Mouse (Mus musculus): ENCODE measurements around the gene Pex19. TPM values are rescaled to one million over a fixed set of nuclear protein-coding genes. Genes with fewer than 3 reads are reported as not detected.

Pex19 gene
- polyA plus RNA-seq (2017; shearing (Covaris generic)): 10 to 100 TPM; 61.2 to 81.8 (median 78.3) TPM

GRCm38 (mm10) chr1:172126376-172127347 lies at the start of gene Pex19:
Gene Pex19 (plus strand): TSS chr1:172126755.
- peak; percentile 93 for ATAC-seq

DNA sequence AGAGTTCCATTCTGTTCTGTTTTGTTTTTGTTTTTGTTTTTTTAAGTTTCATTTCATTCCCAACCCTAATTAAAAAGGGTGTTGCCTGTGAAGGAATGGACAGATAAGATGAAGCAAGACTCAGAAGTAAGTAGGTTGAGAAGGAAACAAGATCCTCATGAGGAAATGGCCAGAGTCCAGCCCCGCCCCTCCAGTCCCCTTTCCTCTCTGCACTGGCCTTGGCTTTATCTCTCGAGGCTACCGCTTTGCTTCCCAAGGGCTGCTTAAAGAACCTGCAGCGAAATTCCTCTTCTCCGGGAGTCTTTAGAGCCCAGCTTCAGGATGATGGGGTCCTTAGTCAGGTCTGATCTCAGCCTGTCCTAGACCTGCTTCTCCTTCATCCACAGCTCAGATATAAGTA lies 48.6 kb upstream of the Pex19 start:
- no peak for ATAC-seq

- ATAC-seq: peak; percentile 98
Observed at GRCm38 (mm10) chr1:172082101-172082898, 44.3 kb upstream of the Pex19 start, which contains the start of the genes Copa and Ncstn. Gene Copa (plus strand): TSS chr1:172082529. Gene Ncstn (minus strand): TSS chr1:172082795.

DNA sequence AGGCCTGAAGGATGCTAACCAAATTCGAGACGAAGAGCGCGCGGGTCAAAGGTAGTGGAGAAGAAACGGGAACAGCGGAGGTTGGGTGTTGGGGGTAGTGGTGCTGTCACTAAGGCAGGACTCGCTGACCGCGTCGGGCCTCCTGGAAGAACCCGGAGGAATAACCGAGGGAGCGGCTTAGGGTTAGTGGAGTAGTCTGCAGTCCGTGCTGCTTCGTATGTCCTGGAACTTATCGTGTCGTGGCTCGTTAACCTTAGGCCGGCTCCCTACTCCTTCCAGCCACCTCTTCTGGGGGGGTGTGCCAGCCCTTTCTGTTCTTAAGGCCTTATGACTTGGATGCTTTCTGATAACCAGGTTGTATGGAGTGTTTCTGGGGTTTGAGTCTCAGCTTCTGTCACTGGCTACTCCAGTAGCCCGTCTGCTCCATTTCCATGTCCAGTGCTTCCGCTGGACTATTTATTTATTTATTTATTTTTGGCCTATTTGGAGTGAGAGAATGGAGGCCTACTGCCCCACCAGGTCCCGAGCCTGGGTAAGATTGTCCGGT lies 43.6 kb upstream of the Pex19 start:
- peak; percentile 49 for ATAC-seq

GRCm38 (mm10) chr1:172093522-172093921 lies 33.0 kb upstream of the Pex19 start:
- no peak for ATAC-seq

DNA sequence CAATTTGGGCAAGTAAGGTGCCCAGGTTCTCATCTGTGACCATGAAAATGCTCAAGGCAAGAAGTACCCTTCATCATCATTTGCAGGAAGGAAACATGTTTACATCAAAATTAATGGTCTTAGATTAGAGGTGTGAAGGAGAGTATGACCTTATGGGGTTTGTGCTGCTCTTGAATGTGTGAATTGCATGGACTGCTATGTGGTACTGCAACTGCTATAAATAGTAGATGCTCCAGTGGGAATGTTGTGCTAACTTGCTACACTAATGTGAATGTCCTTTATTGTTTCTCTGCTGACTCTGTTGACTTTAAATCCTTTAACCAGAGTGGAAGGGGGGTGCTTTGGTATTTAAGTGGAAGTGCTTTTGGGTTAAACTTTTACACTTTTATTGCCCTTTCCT lies 32.3 kb upstream of the Pex19 start:
- no peak for ATAC-seq

GRCm38 (mm10) chr1:172095202-172095601 lies 31.4 kb upstream of the Pex19 start:
- ATAC-seq: no peak

DNA sequence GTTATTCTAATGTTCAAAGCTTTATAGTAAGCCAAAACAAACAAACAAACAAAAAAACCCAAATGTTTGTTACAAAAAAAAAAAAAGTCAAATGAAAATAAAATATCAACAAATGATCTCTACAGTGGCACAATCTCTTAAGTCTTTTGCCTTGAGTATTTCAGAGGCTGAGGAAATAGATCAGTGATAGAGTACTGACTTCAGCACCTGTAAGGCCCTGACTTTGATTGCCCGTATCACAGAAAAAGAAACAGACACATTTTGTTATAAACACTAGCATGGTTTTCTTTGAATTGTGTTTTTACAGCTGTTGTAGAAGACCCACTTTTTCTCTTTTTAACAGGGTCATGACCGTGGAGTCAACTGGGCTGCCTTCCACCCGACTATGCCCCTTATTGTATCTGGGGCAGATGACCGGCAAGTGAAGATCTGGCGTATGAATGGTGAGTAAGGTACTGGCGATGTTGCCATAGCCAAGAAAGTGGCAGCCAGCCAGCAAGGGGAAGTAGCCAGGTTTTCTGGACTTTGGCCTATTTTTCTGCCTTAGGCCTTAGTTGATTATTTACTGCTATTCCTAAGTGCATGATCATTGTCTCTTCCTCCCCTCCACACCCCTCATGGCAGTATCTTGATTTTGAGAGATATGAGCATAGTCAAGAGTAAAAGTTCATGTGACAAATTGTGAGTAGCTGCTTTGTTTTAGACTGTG lies 27.1 kb upstream of the Pex19 start:
- ATAC-seq: no peak

GRCm38 (mm10) chr1:172103619-172104018 lies 22.9 kb upstream of the Pex19 start:
- ATAC-seq: no peak

- ATAC-seq: no peak
Observed at GRCm38 (mm10) chr1:172105101-172105500, 21.5 kb upstream of the Pex19 start.

- ATAC-seq: no peak
Observed at GRCm38 (mm10) chr1:172107777-172108477, 18.6 kb upstream of the Pex19 start.

GRCm38 (mm10) chr1:172116948-172117347 lies 9.6 kb upstream of the Pex19 start:
- no peak for ATAC-seq

GRCm38 (mm10) chr1:172119100-172119499 lies 7.5 kb upstream of the Pex19 start:
- ATAC-seq: no peak

DNA sequence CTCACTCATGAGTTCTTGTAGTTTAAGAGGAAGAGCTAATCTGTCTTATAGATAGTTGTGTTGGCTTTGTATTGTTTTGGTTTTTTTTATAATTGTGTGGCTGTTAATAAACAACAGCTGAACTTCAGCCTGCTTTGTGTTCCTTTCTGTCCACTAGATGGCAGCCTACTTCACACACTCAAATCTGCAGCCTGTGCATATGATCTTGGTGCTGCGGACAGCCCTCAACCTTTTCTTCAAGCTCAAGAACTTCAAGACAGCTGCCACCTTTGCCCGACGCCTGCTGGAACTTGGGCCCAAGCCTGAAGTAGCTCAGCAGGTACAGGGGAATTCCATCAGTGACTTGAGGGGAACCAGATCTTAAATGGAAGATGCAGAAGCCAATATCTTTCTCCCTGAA lies 6.8 kb upstream of the Pex19 start:
- ATAC-seq: peak; percentile 80

GRCm38 (mm10) chr1:172122671-172123070 lies 3.9 kb upstream of the Pex19 start:
- no peak for ATAC-seq

DNA sequence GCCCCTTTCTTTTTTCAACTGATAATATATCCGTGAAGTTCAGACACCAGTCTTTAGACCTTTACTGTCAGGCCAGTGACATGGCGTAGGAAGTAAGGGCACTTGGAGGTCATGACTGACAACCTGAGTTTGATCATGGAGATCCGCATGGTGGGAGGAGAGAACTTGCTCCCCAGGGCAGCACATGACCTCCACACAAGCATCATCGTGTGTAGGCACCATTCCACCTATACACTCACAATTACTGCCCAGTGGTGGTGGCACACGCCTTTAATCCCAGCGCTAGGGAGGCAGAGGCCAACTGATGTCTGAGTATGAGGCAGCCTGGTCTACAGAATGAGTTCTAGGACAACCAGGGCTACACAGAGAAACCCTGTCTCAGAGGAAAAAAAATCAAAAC lies 2.0 kb upstream of the Pex19 start:
- no peak for ATAC-seq

GRCm38 (mm10) chr1:172127487-172127886 lies 932 bp downstream of the Pex19 start:
- ATAC-seq: no peak

GRCm38 (mm10) chr1:172128563-172128962 lies 2.0 kb downstream of the Pex19 start:
- ATAC-seq: no peak

DNA sequence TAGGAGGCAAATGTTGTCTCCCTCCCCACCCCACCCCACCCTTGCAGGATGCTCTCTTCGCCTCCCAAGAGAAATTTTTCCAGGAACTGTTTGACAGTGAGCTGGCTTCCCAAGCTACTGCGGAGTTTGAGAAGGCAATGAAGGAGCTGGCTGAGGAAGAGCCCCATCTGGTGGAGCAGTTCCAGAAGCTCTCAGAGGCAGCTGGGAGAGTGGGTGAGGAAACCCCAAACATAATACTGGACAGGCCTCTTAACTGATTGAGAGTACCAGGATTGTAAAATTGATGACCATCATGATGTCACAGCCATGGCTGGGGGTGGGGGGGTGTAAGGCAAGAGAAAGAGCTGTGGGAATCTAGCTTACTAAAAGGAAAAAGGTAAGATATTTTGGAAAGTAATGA lies 2.6 kb downstream of the Pex19 start:
- ATAC-seq: no peak

DNA sequence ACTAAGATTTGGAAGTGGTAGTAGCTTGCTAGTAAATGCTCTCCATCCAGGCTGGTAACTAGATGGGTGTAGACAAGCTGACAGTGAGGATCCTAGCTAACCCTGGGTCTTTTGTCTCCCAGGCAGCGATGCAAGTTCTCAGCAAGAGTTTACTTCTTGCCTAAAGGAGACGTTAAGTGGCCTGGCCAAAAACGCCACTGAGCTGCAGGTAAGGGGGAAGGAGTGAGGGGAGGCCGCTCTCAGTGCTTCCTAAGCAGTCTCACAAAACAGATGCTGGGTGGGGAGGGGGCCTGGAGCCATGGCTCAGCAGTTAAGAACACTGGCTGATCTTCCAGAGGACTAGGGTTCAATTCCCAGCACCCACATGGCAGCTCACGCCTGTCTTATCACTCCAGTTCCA lies 3.2 kb downstream of the Pex19 start:
- ATAC-seq: no peak

DNA sequence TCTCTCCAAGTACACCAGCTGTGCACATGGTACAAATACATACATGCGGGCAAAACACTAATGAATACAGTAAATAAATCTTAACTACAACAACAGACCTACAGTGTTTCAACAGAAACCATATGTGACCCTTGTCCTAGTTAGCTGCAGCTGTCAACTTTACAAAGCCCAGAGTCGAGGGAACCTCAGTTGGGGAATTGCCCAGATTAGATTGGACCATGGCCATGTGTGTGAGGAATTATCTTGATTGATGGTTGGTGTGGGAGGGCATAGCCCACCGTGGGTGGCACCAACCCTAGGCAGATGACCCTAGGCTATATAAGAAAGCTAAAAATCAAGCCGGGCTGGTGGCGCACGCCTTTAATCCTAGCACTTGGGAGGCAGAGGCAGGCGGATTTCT lies 5.8 kb downstream of the Pex19 start:
- no peak for ATAC-seq

DNA sequence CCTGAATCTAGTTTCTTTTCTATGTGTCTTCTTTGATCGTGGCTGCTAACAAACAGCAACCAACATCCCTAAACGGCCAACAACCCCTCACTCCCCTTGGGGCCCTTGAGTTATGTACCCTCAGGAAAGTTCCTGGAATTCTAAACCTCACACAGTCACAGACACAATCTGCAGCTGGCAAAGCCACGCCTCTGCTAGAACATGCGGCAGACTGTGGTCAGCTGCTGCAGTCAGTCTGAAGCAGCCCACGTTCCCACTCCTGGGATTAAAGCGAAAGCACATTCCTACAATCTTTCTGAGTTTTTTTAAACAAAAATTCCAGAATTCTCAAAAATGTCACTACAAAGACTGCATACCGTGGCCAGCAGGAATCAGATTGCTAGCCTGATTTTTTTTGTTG lies 7.0 kb downstream of the Pex19 start:
- ATAC-seq: no peak
